Mouse (Mus musculus): Measurements from ENCODE around the gene Nkx3-2. TPM values are rescaled to one million over a fixed set of nuclear protein-coding genes. Genes with fewer than 3 reads are reported as not detected.
A peak's percentile ranks its signal among the peaks of the same experiment; 100 is the strongest.

Gene Nkx3-2
- polyA plus RNA-seq, 1 experiment from 2014 or later, result not detected

DNA sequence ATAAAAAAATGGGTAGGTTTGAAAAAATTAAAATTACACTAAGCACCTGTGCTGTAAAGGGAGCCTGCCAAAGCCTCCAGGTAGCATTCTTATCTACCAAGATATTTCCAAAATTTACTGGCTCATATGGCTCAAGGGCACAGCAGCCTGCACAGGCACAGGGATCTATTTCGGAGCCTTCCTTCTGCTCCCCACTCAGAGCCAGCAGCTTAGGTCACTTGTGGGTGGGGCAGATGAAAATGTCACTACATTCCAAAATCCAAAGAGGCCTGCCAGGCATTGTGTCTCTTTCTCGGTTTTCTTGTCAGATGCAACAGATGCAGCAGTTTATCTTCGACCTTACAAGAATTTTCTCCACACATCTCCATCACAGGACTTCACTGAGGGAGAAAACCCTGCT, 15.7 kb upstream of the Nkx3-2 start:
- Histone ChIP-seq H3K4me1 (replicated peaks) (no peaks in the 10 kb centered on the region), H3K27ac (no peak overlapping the region), H3K36me3 (no peaks in the 10 kb centered on the region), H3K4me2 (no peak overlapping the region), H3K4me3 (no peak overlapping the region), H3K27me3 (no peaks in the 10 kb centered on the region), H3K9ac (no peak overlapping the region), H3K9me3 (replicated peaks) (no peaks in the 10 kb centered on the region)
- 67% methylated on average over 3 of the region's 3 CpGs for WGBS
- no peak for ATAC-seq (replicated peaks; ENCODE audit: insufficient number of reproducible peaks, insufficient read depth, low FRiP score, low read depth)

GRCm38 (mm10) chr5:41775728-41776127, 11.4 kb upstream of the Nkx3-2 start:
- Histone ChIP-seq H3K36me3 (no peaks in the 10 kb centered on the region), H3K27ac (no peak overlapping the region), H3K4me1 (replicated peaks) (no peaks in the 10 kb centered on the region), H3K27me3 (0 out of 2 replicates have a peak, but pooled peaks cover 3% of the 10 kb centered on the region), H3K9me3 (replicated peaks) (no peaks in the 10 kb centered on the region), H3K4me3 (no peak overlapping the region), H3K9ac (no peak overlapping the region), H3K4me2 (no peak overlapping the region)
- no peak for ATAC-seq (replicated peaks; ENCODE audit: insufficient number of reproducible peaks, insufficient read depth, low FRiP score, low read depth)
- 52% methylated on average over 6 of the region's 6 CpGs for WGBS

- no peaks in the 10 kb centered on the region for H3K36me3 ChIP-seq
- 0 out of 2 replicates have a peak, but pooled peaks cover 4% of the 10 kb centered on the region for H3K27me3 ChIP-seq
- WGBS, result 75% methylated on average over 3 of the region's 3 CpGs
- H3K27ac ChIP-seq, result no peak overlapping the region
- no peak overlapping the region for H3K9ac ChIP-seq
- H3K9me3 ChIP-seq (replicated peaks), result no peaks in the 10 kb centered on the region
- no peaks in the 10 kb centered on the region for H3K4me1 ChIP-seq (replicated peaks)
- H3K4me2 ChIP-seq, result no peak overlapping the region
- no peak overlapping the region for H3K4me3 ChIP-seq
- no peak for ATAC-seq (replicated peaks; ENCODE audit: insufficient number of reproducible peaks, insufficient read depth, low FRiP score, low read depth)
These were observed 11.0 kb upstream of the Nkx3-2 start for GRCm38 (mm10) chr5:41775273-41775672.

- Histone ChIP-seq H3K4me1 (replicated peaks) (peaks cover 23% of the 10 kb centered on the region), H3K4me3 (peak overlapping the region; percentile 48), H3K27ac (no peak overlapping the region), H3K36me3 (no peaks in the 10 kb centered on the region), H3K4me2 (peak overlapping the region; percentile 62), H3K9ac (no peak overlapping the region), H3K27me3 (peaks cover 63% of the 10 kb centered on the region), H3K9me3 (replicated peaks) (no peaks in the 10 kb centered on the region)
- WGBS, result 5% methylated on average over 21 of the region's 21 CpGs
- ATAC-seq (replicated peaks; ENCODE audit: insufficient number of reproducible peaks, insufficient read depth, low FRiP score, low read depth), result 0 out of 2 replicates have a peak, but pooled peaks have one; percentile 31
These were observed 4.2 kb upstream of the Nkx3-2 start for GRCm38 (mm10) chr5:41768382-41769040.

DNA sequence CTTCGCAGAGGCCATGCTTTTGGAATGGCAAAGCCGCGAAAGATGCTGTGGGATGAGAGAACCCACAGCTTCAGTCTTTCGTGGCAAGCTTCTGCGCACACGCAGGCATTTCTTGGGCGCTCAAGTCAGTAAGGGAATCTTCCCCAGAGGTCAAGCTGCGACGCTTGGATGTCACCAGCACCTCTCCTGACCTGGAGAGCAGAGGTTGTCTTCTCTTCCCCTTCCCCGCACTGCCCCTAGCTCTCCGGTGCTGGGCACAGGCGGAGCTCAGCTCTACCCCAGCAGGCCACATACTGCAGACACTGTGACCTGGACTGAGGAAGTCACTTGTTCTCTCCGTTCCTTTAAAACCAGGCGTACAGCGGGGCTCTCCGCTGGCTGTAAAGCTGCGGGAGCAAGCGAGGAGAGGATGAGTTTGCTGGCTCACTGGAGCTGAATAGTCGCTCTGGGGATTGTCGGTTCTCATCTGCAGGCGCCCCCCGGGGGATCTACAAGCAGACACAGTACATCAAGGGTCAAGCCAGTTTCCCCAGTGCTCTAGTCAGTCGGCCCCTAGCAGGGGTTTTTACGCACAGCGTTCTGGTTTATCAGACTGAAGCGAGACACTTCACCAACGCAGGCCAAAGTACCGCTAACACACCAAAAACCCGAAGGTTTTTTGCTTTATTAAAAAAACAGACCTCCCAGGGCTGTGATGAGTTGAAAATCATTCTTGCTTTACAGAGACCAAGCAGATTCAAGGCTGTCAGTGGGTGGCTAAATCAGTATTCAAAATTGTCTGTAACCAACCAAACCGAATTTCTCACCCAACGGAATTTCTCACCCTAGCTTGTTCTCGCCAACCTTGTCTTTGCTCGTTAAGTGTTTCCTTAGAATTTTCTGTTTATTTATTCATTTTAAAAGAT, 3.2 kb upstream of the Nkx3-2 start:
- peaks cover 73% of the 10 kb centered on the region for H3K27me3 ChIP-seq
- no peaks in the 10 kb centered on the region for H3K36me3 ChIP-seq
- H3K9ac ChIP-seq, result no peak overlapping the region
- H3K4me3 ChIP-seq, result peak overlapping the region; percentile 48
- WGBS, result 7% methylated on average over 33 of the region's 33 CpGs
- H3K4me2 ChIP-seq, result peak overlapping the region; percentile 62
- no peaks in the 10 kb centered on the region for H3K9me3 ChIP-seq (replicated peaks)
- H3K4me1 ChIP-seq (replicated peaks), result peaks cover 27% of the 10 kb centered on the region
- no peak overlapping the region for H3K27ac ChIP-seq
- ATAC-seq (replicated peaks; ENCODE audit: insufficient number of reproducible peaks, insufficient read depth, low FRiP score, low read depth), result no peak

GRCm38 (mm10) chr5:41766406-41767010, 2.2 kb upstream of the Nkx3-2 start:
- Histone ChIP-seq H3K4me1 (replicated peaks) (peaks cover 32% of the 10 kb centered on the region), H3K27ac (no peak overlapping the region), H3K36me3 (no peaks in the 10 kb centered on the region), H3K9ac (no peak overlapping the region), H3K4me2 (no peak overlapping the region), H3K9me3 (replicated peaks) (no peaks in the 10 kb centered on the region), H3K4me3 (no peak overlapping the region), H3K27me3 (peaks cover 81% of the 10 kb centered on the region)
- no peak for ATAC-seq (replicated peaks; ENCODE audit: insufficient number of reproducible peaks, insufficient read depth, low FRiP score, low read depth)
- WGBS, result 3% methylated on average over 27 of the region's 27 CpGs

- WGBS, result 6% methylated on average over 14 of the region's 14 CpGs
- no peak for ATAC-seq (replicated peaks; ENCODE audit: insufficient number of reproducible peaks, insufficient read depth, low FRiP score, low read depth)
- Histone ChIP-seq H3K9ac (no peak overlapping the region), H3K4me1 (replicated peaks) (peaks cover 33% of the 10 kb centered on the region), H3K36me3 (no peaks in the 10 kb centered on the region), H3K4me2 (no peak overlapping the region), H3K9me3 (replicated peaks) (no peaks in the 10 kb centered on the region), H3K4me3 (no peak overlapping the region), H3K27ac (no peak overlapping the region), H3K27me3 (peaks cover 88% of the 10 kb centered on the region)
These were observed 1.5 kb upstream of the Nkx3-2 start for GRCm38 (mm10) chr5:41765626-41766405.

GRCm38 (mm10) chr5:41762947-41763730, 1.2 kb downstream of the Nkx3-2 start:
- no peaks in the 10 kb centered on the region for H3K9me3 ChIP-seq (replicated peaks)
- H3K27me3 ChIP-seq, result peaks cover 94% of the 10 kb centered on the region
- ATAC-seq (replicated peaks; ENCODE audit: insufficient number of reproducible peaks, insufficient read depth, low FRiP score, low read depth), result no peak
- H3K4me3 ChIP-seq, result peak overlapping the region; percentile 34
- peaks cover 33% of the 10 kb centered on the region for H3K4me1 ChIP-seq (replicated peaks)
- peak overlapping the region; percentile 68 for H3K4me2 ChIP-seq
- no peak overlapping the region for H3K27ac ChIP-seq
- H3K9ac ChIP-seq, result no peak overlapping the region
- WGBS, result 2% methylated on average over 41 of the region's 41 CpGs
- H3K36me3 ChIP-seq, result no peaks in the 10 kb centered on the region

DNA sequence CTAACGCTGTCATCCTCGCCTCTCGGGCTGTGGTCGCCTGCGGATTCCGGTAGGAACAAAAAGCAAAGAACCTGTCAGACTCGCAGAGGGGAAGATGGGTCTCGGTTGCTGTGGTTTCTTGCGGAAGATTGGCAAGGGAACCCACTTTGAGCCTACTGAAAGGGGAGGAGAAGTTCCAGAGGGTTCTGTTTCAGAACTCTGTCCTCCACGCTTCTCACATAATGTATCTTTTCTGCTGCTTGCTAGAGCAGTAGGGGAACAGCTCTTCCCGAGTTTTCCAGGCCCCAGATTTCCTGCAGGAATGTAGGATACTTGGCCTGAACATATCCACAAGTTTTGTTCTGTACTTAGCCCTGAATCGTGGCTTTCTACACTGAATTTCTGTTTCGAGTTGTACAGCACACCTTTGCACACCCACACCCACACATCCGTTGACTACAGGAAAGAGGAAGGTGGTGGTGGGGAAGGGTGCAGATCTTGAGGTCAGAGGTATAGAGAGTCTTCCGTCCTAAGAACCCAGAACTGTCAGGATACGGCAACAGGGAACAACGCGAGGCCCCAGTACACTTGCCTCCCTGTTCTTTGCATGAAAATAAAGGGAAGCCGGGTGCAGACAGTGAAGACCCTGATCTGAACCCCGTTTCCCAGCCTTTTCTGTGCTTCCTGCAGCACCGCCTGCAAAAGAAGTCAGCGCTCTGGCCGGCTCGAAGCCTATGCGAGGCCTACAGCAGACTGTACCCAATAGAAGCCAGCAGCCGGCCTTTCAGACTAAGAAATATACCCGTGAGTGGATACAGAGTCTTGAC, 2.0 kb downstream of the Nkx3-2 start:
- Histone ChIP-seq H3K4me2 (peak overlapping the region; percentile 41), H3K4me3 (peak overlapping the region; percentile 16), H3K27me3 (peaks cover 94% of the 10 kb centered on the region), H3K27ac (no peak overlapping the region), H3K4me1 (replicated peaks) (peaks cover 27% of the 10 kb centered on the region), H3K9me3 (replicated peaks) (no peaks in the 10 kb centered on the region), H3K9ac (no peak overlapping the region), H3K36me3 (no peaks in the 10 kb centered on the region)
- ATAC-seq (replicated peaks; ENCODE audit: insufficient number of reproducible peaks, insufficient read depth, low FRiP score, low read depth), result no peak
- WGBS, result 6% methylated on average over 27 of the region's 27 CpGs
